Mouse (Mus musculus): ENCODE data around the gene Igf2bp3. TPM values are rescaled to one million over a fixed set of nuclear protein-coding genes. Genes with fewer than 3 reads are reported as not detected.
A peak's percentile ranks its signal among the peaks of the same experiment; 100 is the strongest.

The Igf2bp3 gene
- polyA plus RNA-seq, 1 experiment from 2014 or later, result 2.4 TPM

- in situ Hi-C loops (cut with MboI; ENCODE audit: low pct_unique_long_range_greater_than_20kb), result loop anchor here (25.0 kb wide), 1 partner anchor 1968 kb away; no protein-coding TSS in a partner anchor
- CTCF ChIA-PET, result no interaction called here
- peaks cover 93% of the 10 kb centered on the region for H3K27me3 ChIP-seq
- POLR2A ChIA-PET, result interaction anchor here (0.6 to 0.7 kb wide), 2 partner anchors 24 to 166 kb away, joined by 4 read pairs; no protein-coding TSS in a partner anchor
- DNase-seq (ENCODE audit: low read depth, low spot score) (no peak), ATAC-seq (no peak)
- no peak for TF ChIP-seq CTCF (IDR thresholded peaks at IDR 0.05)
These were observed 4.3 kb upstream of the Igf2bp3 start for GRCm38 (mm10) chr6:49219001-49219560.

- in situ Hi-C loops (cut with MboI; ENCODE audit: low pct_unique_long_range_greater_than_20kb), result loop anchor here (25.0 kb wide), 1 partner anchor 1969 kb away; no protein-coding TSS in a partner anchor
- peaks cover 89% of the 10 kb centered on the region for H3K27me3 ChIP-seq
- ChIA-PET POLR2A (interaction anchor here (0.6 to 0.7 kb wide), 3 partner anchors 9 to 23 kb away, joined by 4 to 6 read pairs (median 5); no protein-coding TSS in a partner anchor), CTCF (no interaction called here)
- no peak for TF ChIP-seq CTCF (IDR thresholded peaks at IDR 0.05)
- no peak for DNase-seq (ENCODE audit: low read depth, low spot score)
- no peak for ATAC-seq
These were observed 3.6 kb upstream of the Igf2bp3 start for GRCm38 (mm10) chr6:49218275-49218802.

GRCm38 (mm10) chr6:49217581-49218274 is 3.0 kb upstream of the Igf2bp3 start:
- peaks cover 89% of the 10 kb centered on the region for H3K27me3 ChIP-seq
- ATAC-seq (peak; percentile 78), DNase-seq (ENCODE audit: low read depth, low spot score) (no peak)
- in situ Hi-C loops (cut with MboI; ENCODE audit: low pct_unique_long_range_greater_than_20kb), result loop anchor here (25.0 kb wide), 1 partner anchor 1970 kb away; no protein-coding TSS in a partner anchor
- ChIA-PET CTCF (interaction anchor here (1.2 kb wide), 1 partner anchor 10 kb away, joined by 3 read pairs; no protein-coding TSS in a partner anchor), POLR2A (interaction anchor here (0.6 to 0.8 kb wide), 3 partner anchors 9 to 161 kb away, joined by 4 to 6 read pairs (median 5); no protein-coding TSS in a partner anchor)
- no peak for TF ChIP-seq CTCF (IDR thresholded peaks at IDR 0.05)

GRCm38 (mm10) chr6:49216811-49217542 is 2.2 kb upstream of the Igf2bp3 start:
- POLR2A ChIA-PET, result interaction anchor here (0.8 kb wide), 1 partner anchor 160 kb away, joined by 4 read pairs; no protein-coding TSS in a partner anchor
- CTCF ChIA-PET, result interaction anchor here (1.2 kb wide), 1 partner anchor 11 kb away, joined by 3 read pairs; no protein-coding TSS in a partner anchor
- ATAC-seq (no peak), DNase-seq (ENCODE audit: low read depth, low spot score) (no peak)
- in situ Hi-C loops (cut with MboI; ENCODE audit: low pct_unique_long_range_greater_than_20kb), result loop anchor here (25.0 kb wide), 1 partner anchor 1970 kb away; no protein-coding TSS in a partner anchor
- peaks cover 82% of the 10 kb centered on the region for H3K27me3 ChIP-seq
- no peak for TF ChIP-seq CTCF (IDR thresholded peaks at IDR 0.05)

GRCm38 (mm10) chr6:49215748-49216585 is 1.2 kb upstream of the Igf2bp3 start:
- ChIA-PET POLR2A (no interaction called here), CTCF (no interaction called here)
- DNase-seq (ENCODE audit: low read depth, low spot score) (no peak), ATAC-seq (no peak)
- in situ Hi-C loops (cut with MboI; ENCODE audit: low pct_unique_long_range_greater_than_20kb), result loop anchor here (25.0 kb wide), 1 partner anchor 1971 kb away; no protein-coding TSS in a partner anchor
- no peak for TF ChIP-seq CTCF (IDR thresholded peaks at IDR 0.05)
- H3K27me3 ChIP-seq, result peaks cover 75% of the 10 kb centered on the region

- TF ChIP-seq CTCF (IDR thresholded peaks at IDR 0.05), result no peak
- in situ Hi-C loops (cut with MboI; ENCODE audit: low pct_unique_long_range_greater_than_20kb), result loop anchor here (25.0 kb wide), 1 partner anchor 1973 kb away; no protein-coding TSS in a partner anchor
- no peak for ATAC-seq
- POLR2A ChIA-PET, result interaction anchor here (0.7 kb wide), 1 partner anchor 41 kb away, joined by 3 read pairs; no protein-coding TSS in a partner anchor
- no peak for DNase-seq (ENCODE audit: low read depth, low spot score)
- H3K27me3 ChIP-seq, result peaks cover 58% of the 10 kb centered on the region
- CTCF ChIA-PET, result no interaction called here
These were observed 450 bp downstream of the Igf2bp3 start for GRCm38 (mm10) chr6:49214086-49214927.

GRCm38 (mm10) chr6:49213581-49214085 is 1.1 kb downstream of the Igf2bp3 start:
- ATAC-seq (no peak), DNase-seq (ENCODE audit: low read depth, low spot score) (no peak)
- no peak for TF ChIP-seq CTCF (IDR thresholded peaks at IDR 0.05)
- in situ Hi-C loops (cut with MboI; ENCODE audit: low pct_unique_long_range_greater_than_20kb), result loop anchor here (25.0 kb wide), 1 partner anchor 1974 kb away; no protein-coding TSS in a partner anchor
- ChIA-PET POLR2A (no interaction called here), CTCF (no interaction called here)
- peaks cover 51% of the 10 kb centered on the region for H3K27me3 ChIP-seq

- peaks cover 48% of the 10 kb centered on the region for H3K27me3 ChIP-seq
- ATAC-seq (no peak), DNase-seq (ENCODE audit: low read depth, low spot score) (no peak)
- POLR2A ChIA-PET, result no interaction called here
- in situ Hi-C loops (cut with MboI; ENCODE audit: low pct_unique_long_range_greater_than_20kb), result loop anchor here (25.0 kb wide), 1 partner anchor 1974 kb away; no protein-coding TSS in a partner anchor
- no peak for TF ChIP-seq CTCF (IDR thresholded peaks at IDR 0.05)
- CTCF ChIA-PET, result no interaction called here
These were observed 1.7 kb downstream of the Igf2bp3 start for GRCm38 (mm10) chr6:49212931-49213580.
